Mouse (Mus musculus) kidney, embryonic 15.5 days (tissue): ENCODE data around the gene Gjd3. TPM values are rescaled to one million over a fixed set of nuclear protein-coding genes. Genes with fewer than 3 reads are reported as not detected.
"Not testable (repeated sequence)": the region's sequence is repeated elsewhere in the genome, so short reads cannot be mapped to it uniquely, and the experiment has no call there.

ENCODE experiments used
- ATAC-seq: fragments of 200-750 bp; cut with Nextera tagmentation; replicated peaks from 2 replicates; pipeline ENCODE4 v1.8.0; 2017; ENCODE audit warnings: moderate TSS enrichment; ENCODE audit not compliant: low FRiP score
- H3K27ac ChIP-seq: fragments of 300-500 bp; sonication (generic); 2 replicates; pipeline ENCODE4 v1.5.1; 2015; ENCODE audit warnings: mild to moderate bottlenecking, inconsistent platforms
- H3K27me3 ChIP-seq: fragments of 300-500 bp; sonication (generic); 2 replicates; pipeline ENCODE4 v1.6.1; 2015; ENCODE audit warnings: inconsistent platforms
- H3K36me3 ChIP-seq: fragments of 300-500 bp; sonication (generic); 2 replicates; pipeline ENCODE4 v1.6.1; 2015; ENCODE audit warnings: inconsistent platforms
- H3K4me1 ChIP-seq: fragments of 300-500 bp; sonication (generic); 2 replicates; pipeline ENCODE4 v1.6.1; 2015; ENCODE audit warnings: inconsistent platforms
- H3K4me2 ChIP-seq: fragments of 300-500 bp; sonication (generic); 2 replicates; pipeline ENCODE4 v1.6.1; 2015; ENCODE audit warnings: moderate library complexity, mild to moderate bottlenecking, inconsistent platforms
- H3K4me3 ChIP-seq: fragments of 300-500 bp; sonication (generic); replicated peaks from 2 replicates; pipeline ENCODE4 v1.5.1; 2015; ENCODE audit warnings: mild to moderate bottlenecking, inconsistent platforms
- H3K9ac ChIP-seq: fragments of 300-500 bp; sonication (generic); 2 replicates; pipeline ENCODE4 v1.6.1; 2015; ENCODE audit warnings: mild to moderate bottlenecking, inconsistent platforms
- H3K9me3 ChIP-seq: fragments of 300-500 bp; sonication (generic); replicated peaks from 2 replicates; pipeline ENCODE4 v1.6.1; 2016; ENCODE audit warnings: inconsistent platforms
- WGBS: fragments of 180-500 bp; shearing (Covaris S2); methylation state at CpG from one replicate; pipeline ENCODE4 v1.1.7; 2015; ENCODE audit warnings: mixed read lengths; 5-methylcytosine and 5-hydroxymethylcytosine counted together
- polyA plus RNA-seq: library from polyadenylated mRNA; unstranded; fragments of >200 nt; fragmentation: Nextera tagmentation; extraction: Ambion mirVana; gene quantifications from 2 replicates; pipeline ENCODE4 v1.2.1, GENCODE M21; 2015

Gene Gjd3
- polyA plus RNA-seq, 1 experiment from 2014 or later, result 0.51 TPM

DNA sequence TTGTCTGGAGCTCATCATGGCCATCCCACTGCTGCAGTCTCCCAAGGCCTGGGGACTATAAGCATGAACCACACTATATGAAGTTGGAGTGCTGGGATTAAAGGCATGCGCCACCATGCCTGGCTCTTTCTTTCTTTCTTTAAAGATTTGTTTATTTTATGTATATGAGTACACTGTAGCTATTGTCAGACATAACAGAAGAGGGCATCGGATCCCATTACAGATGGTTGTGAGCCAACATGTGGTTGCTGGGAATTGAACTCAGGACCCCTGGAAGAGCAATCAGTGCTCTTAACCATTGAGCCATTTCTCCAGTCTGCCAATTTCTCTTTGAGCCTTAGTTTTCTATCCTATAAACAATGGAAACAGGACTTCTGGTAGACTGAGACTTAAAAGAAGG, 49.0 kb downstream of the Gjd3 start:
- Histone ChIP-seq H3K4me1 (peaks cover 91% of the 10 kb centered on the region), H3K27ac (peak overlapping the region; percentile 78; the same call in 1 of the 2 replicates)
- not testable (repeated sequence) for H3K36me3 ChIP-seq, H3K9me3 ChIP-seq, H3K9ac ChIP-seq, H3K27me3 ChIP-seq, H3K4me3 ChIP-seq, ATAC-seq, H3K4me2 ChIP-seq
- WGBS, result 91% methylated on average over 2 of the region's 2 CpGs

- H3K36me3 ChIP-seq, result no peaks in the 10 kb centered on the region
- peaks cover 91% of the 10 kb centered on the region for H3K4me1 ChIP-seq
- ATAC-seq, result no peak
- H3K9me3 ChIP-seq, result no peaks in the 10 kb centered on the region
- peak overlapping the region; percentile 0; the same call in 1 of the 2 replicates for H3K4me3 ChIP-seq
- peak overlapping the region; percentile 50 for H3K4me2 ChIP-seq
- no peaks in the 10 kb centered on the region for H3K27me3 ChIP-seq
- WGBS, result 35% methylated on average over 9 of the region's 9 CpGs
- peak overlapping the region; percentile 78 for H3K27ac ChIP-seq
- no peak overlapping the region for H3K9ac ChIP-seq
These were observed 49.7 kb downstream of the Gjd3 start for GRCm38 (mm10) chr11:98933151-98933550.

- WGBS, result 9% methylated on average over 19 of the region's 19 CpGs
- ATAC-seq, result peak; percentile 10; the same call in 1 of the 2 replicates
- Histone ChIP-seq H3K4me1 (peaks cover 96% of the 10 kb centered on the region), H3K9me3 (no peaks in the 10 kb centered on the region), H3K9ac (no peak overlapping the region), H3K4me2 (peak overlapping the region; percentile 50), H3K27me3 (no peaks in the 10 kb centered on the region), H3K27ac (peak overlapping the region; percentile 78), H3K4me3 (peak overlapping the region; percentile 0; the same call in 1 of the 2 replicates), H3K36me3 (no peaks in the 10 kb centered on the region)
These were observed 50.3 kb downstream of the Gjd3 start for GRCm38 (mm10) chr11:98932293-98933091.

Other genes with a start within 250 kb of the Gjd3 start
- 21.7 and 26.9 TPM in 2 replicates for gene Thra, start 242.4 kb downstream of the Gjd3 start, polyA plus RNA-seq
- gene Nr1d1, start 207.7 kb downstream of the Gjd3 start, polyA plus RNA-seq, result 2.0 and 2.3 TPM in 2 replicates
- gene Msl1, start 187.5 kb downstream of the Gjd3 start, polyA plus RNA-seq, result 25.1 and 25.8 TPM in 2 replicates
- gene Casc3, start 178.1 kb downstream of the Gjd3 start, polyA plus RNA-seq, result 40.6 and 40.8 TPM in 2 replicates
- gene Rapgefl1, start 146.2 kb downstream of the Gjd3 start, polyA plus RNA-seq, result 1.6 and 1.7 TPM in 2 replicates
- 4.2 and 5.2 TPM in 2 replicates for gene Wipf2, start 119.4 kb downstream of the Gjd3 start, polyA plus RNA-seq
- gene Cdc6, start 75.2 kb downstream of the Gjd3 start, polyA plus RNA-seq, result 36.3 and 39.1 TPM in 2 replicates
- 29.3 and 32.1 TPM in 2 replicates for gene Rara, start 55.2 kb downstream of the Gjd3 start, polyA plus RNA-seq
- gene Top2a, start 41.2 kb upstream of the Gjd3 start, polyA plus RNA-seq, result 249 and 256 TPM in 2 replicates
- 644 and 695 TPM in 2 replicates for gene Igfbp4, start 58.2 kb upstream of the Gjd3 start, polyA plus RNA-seq
- 0.29 and 0.32 TPM in 2 replicates for gene Tns4, start 106.3 kb upstream of the Gjd3 start, polyA plus RNA-seq
- gene Ccr7, start 172.1 kb upstream of the Gjd3 start, polyA plus RNA-seq, result 0.17 and 0.18 TPM in 2 replicates
- 243 and 249 TPM in 2 replicates for gene Smarce1, start 248.0 kb upstream of the Gjd3 start, polyA plus RNA-seq